Comparison of ENCODE assay signal across 8 mouse cellular contexts in the genomic region with DNA sequence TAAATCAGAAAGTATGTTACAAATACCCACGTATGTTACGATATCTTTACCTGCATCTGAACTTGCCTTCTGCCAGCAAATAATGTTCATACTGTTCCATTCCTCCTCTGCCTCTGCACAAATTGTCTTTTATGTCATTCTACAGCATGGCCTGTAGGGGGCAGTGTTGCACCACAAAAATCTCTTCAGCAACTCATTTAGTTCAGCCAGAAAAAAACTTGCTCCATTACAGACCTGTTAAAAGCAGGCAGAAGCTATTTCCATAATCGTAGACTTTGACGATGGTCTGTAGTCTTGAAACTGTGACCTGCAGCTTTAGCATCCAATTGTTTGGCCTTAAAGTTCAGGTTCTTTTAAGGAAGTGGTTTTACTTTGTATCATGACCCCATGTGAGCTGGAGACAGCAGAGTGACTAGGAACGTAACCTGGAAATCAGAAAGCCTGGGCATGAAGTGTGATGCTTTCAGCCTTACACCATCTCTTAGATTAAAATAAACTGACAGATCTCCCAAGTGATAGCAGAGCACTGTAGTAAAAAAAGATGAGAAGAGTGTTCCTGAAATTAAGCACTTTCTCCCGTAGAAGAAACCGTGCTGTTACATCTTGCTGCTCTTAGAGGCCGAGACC.
DNase-seq lines count a peak whose midpoint lies in the region; ATAC-seq and TF ChIP-seq lines count a peak whose summit lies in the region.

No protein-coding gene starts in this region.

- peaks cover 2 to 48% of the 10 kb centered on the region in 2 experiments; a peak in 3 of 4 replicates for H3K4me1 ChIP-seq in CH12.LX (ENCODE audit: control insufficient read depth in 1 of 2, insufficient read depth in 2 of 2)
- H3K4me1 ChIP-seq in heart, postnatal 0 days (ENCODE audit: control insufficient read depth, insufficient read depth), result no peaks in the 10 kb centered on the region

- TF ChIP-seq EP300 in CH12.LX (IDR thresholded peaks at IDR 0.05; ENCODE audit: low read length), result no peak
- TF ChIP-seq EP300 in heart, postnatal 0 days (IDR thresholded peaks at IDR 0.05; ENCODE audit: low read depth), result no peak

- TF ChIP-seq RAD21 in CH12.LX (IDR thresholded peaks at IDR 0.05; ENCODE audit: low read depth, low read length), result peak; percentile 97

- H3K4me3 ChIP-seq in CH12.LX (replicated peaks in 1 of 3; ENCODE audit: low read depth in 2 of 3, low read length in 2 of 3, poor library complexity in 1 of 3), result peak overlapping the region in 1 of 3 experiments; percentile 10
- no peak overlapping the region for H3K4me3 ChIP-seq in heart, postnatal 0 days (ENCODE audit: low read depth, low read length)

- H3K9ac ChIP-seq in CH12.LX (ENCODE audit: insufficient read depth, low read depth), result no peak overlapping the region; the same call in 1 of the 2 replicates
- no peak overlapping the region for H3K9ac ChIP-seq in heart, postnatal 0 days (replicated peaks; ENCODE audit: low read depth, low read length)

- peak; percentile 76 to 84 for TF ChIP-seq CTCF in CH12.LX (conservative IDR thresholded peaks at IDR 0.05 in 1 of 2, IDR thresholded peaks at IDR 0.05 in 1 of 2; ENCODE audit: low read depth in 2 of 2, low read length in 2 of 2)
- peak; percentile 82 for TF ChIP-seq CTCF in heart, postnatal 0 days (IDR thresholded peaks at IDR 0.05; ENCODE audit: low read depth)

- ATAC-seq in heart, postnatal 0 days (ENCODE audit: insufficient read depth, low read depth), result no peak

- no peaks in the 10 kb centered on the region for H3K36me3 ChIP-seq in CH12.LX (replicated peaks in 1 of 2; ENCODE audit: control insufficient read depth in 1 of 2, insufficient read depth in 1 of 2, low read length in 1 of 2)
- no peaks in the 10 kb centered on the region for H3K36me3 ChIP-seq in heart, postnatal 0 days (replicated peaks; ENCODE audit: control insufficient read depth, insufficient read depth, low read length)

- H3K9me3 ChIP-seq in CH12.LX (replicated peaks; ENCODE audit: low read length), result no peaks in the 10 kb centered on the region
- no peaks in the 10 kb centered on the region for H3K9me3 ChIP-seq in heart, postnatal 0 days (replicated peaks; ENCODE audit: control insufficient read depth, low read length)

- no peaks in the 10 kb centered on the region for H3K27me3 ChIP-seq in CH12.LX (replicated peaks)
- H3K27me3 ChIP-seq in heart, postnatal 0 days (ENCODE audit: control insufficient read depth, insufficient read depth, low read length), result no peaks in the 10 kb centered on the region

- H3K79me2 ChIP-seq in CH12.LX (replicated peaks; ENCODE audit: control insufficient read depth, extremely low read depth, insufficient read depth, poor library complexity, severe bottlenecking), result no peaks in the 10 kb centered on the region

- no peak overlapping the region for H3K27ac ChIP-seq in CH12.LX (ENCODE audit: insufficient read depth, low read depth)
- H3K27ac ChIP-seq in heart, postnatal 0 days (ENCODE audit: low read depth), result no peak overlapping the region

- WGBS in heart, postnatal 0 days, result 51% methylated on average over 8 of the region's 8 CpGs

- in situ Hi-C loops in CH12.LX (cut with MboI; ENCODE audit: low pct_ligation_motif_present, low pct_unique_long_range_greater_than_20kb, low sequenced_read_pairs), result loop anchor here (10.0 to 25.0 kb wide), 2 partner anchors 120 to 368 kb away; no protein-coding TSS in a partner anchor

- dilution Hi-C loops in CH12.LX (cut with MboI; ENCODE audit: extremely low pct_ligation_motif_present, extremely low pct_unique_long_range_greater_than_20kb, low sequenced_read_pairs), result no loop called here

- DNase-seq in CH12.LX (ENCODE audit: extremely low read depth) (peak; percentile 85), adipocyte (ENCODE audit: low spot score) (peak; percentile 74)
- DNase-seq in cerebellum, postnatal 4 days (ENCODE audit: low spot score in 2 of 2), result peak; percentile 59 to 60
- DNase-seq in heart, postnatal 0 days (ENCODE audit: low spot score), result peak; percentile 81
- peak; percentile 81 to 82 for DNase-seq in layer of hippocampus, postnatal 10 days (ENCODE audit: low spot score in 2 of 2)
- DNase-seq in lung, postnatal 4 days, result peak; percentile 30 to 64
- peak; percentile 79 for DNase-seq in retina, postnatal 1 day
- DNase-seq in urinary bladder, adult 2 months (ENCODE audit: low spot score), result peak; percentile 37

- no peak for TF ChIP-seq POLR2A in CH12.LX (IDR thresholded peaks at IDR 0.05; ENCODE audit: low read depth, low read length)

- peak overlapping the region; percentile 57 for H3K4me2 ChIP-seq in CH12.LX (ENCODE audit: insufficient read depth, low read depth, poor library complexity, severe bottlenecking)
- no peak overlapping the region for H3K4me2 ChIP-seq in heart, postnatal 0 days (ENCODE audit: low read depth, low read length)

TF ChIP-seq in CH12.LX, 34 proteins besides CTCF, POLR2A, EP300 and RAD21:
- TF ChIP-seq KAT2A (IDR thresholded peaks at IDR 0.05; ENCODE audit: insufficient replicate concordance, low read length), result no peak
- TF ChIP-seq SMC3 (IDR thresholded peaks at IDR 0.05; ENCODE audit: low read depth, low read length), result peak; percentile 83
- TF ChIP-seq IRF4 (IDR thresholded peaks at IDR 0.05; ENCODE audit: low read depth, low read length), result 0 out of 2 replicates have a peak, but pooled peaks have one; percentile 27
- no peak for TF ChIP-seq USF1 (IDR thresholded peaks at IDR 0.05; ENCODE audit: low read depth, low read length)
- no peak for TF ChIP-seq TBP (conservative IDR thresholded peaks at IDR 0.05; ENCODE audit: low read depth, low read length)
- TF ChIP-seq MEF2A (IDR thresholded peaks at IDR 0.05; ENCODE audit: borderline replicate concordance, low read depth, low read length), result no peak
- peak; percentile 38; the same call in 1 of the 2 replicates for TF ChIP-seq JUND (conservative IDR thresholded peaks at IDR 0.05; ENCODE audit: low read depth, low read length)
- no peak for TF ChIP-seq MYC (IDR thresholded peaks at IDR 0.05; ENCODE audit: low read depth, low read length)
- TF ChIP-seq ZMIZ1 (IDR thresholded peaks at IDR 0.05; ENCODE audit: low read depth, low read length), result no peak
- no peak for TF ChIP-seq HCFC1 (IDR thresholded peaks at IDR 0.05; ENCODE audit: low read depth, low read length)
- TF ChIP-seq UBTF (IDR thresholded peaks at IDR 0.05; ENCODE audit: low read depth, low read length), result no peak
- peak; percentile 22; the same call in 1 of the 2 replicates for TF ChIP-seq JUN (IDR thresholded peaks at IDR 0.05; ENCODE audit: insufficient read depth, low read depth, low read length)
- peak; percentile 93 for TF ChIP-seq ZNF384 (IDR thresholded peaks at IDR 0.05; ENCODE audit: low read depth, low read length)
- TF ChIP-seq MXI1 (IDR thresholded peaks at IDR 0.05; ENCODE audit: low read depth, low read length), result no peak
- TF ChIP-seq PAX5 (IDR thresholded peaks at IDR 0.05; ENCODE audit: low read length), result no peak
